Mouse (Mus musculus) forebrain, embryonic 16.5 days (tissue): Measurements from ENCODE around the gene Arhgap10. TPM values are rescaled to one million over a fixed set of nuclear protein-coding genes. Genes with fewer than 3 reads are reported as not detected.
A peak's percentile ranks its signal among the peaks of the same experiment; 100 is the strongest.

Experiments
- ATAC-seq: fragments of 200-750 bp; cut with Nextera tagmentation; 2 replicates; pipeline ENCODE4 v1.8.0; 2017; ENCODE audit warnings: mild to moderate bottlenecking, moderate library complexity
- H3K27ac ChIP-seq: fragments of 300-500 bp; sonication (generic); 2 replicates; pipeline ENCODE4 v1.5.1; 2014; ENCODE audit warnings: low read length, control low read depth
- H3K27me3 ChIP-seq: fragments of 300-500 bp; sonication (generic); replicated peaks from 2 replicates; pipeline ENCODE4 v1.6.1; 2014; ENCODE audit warnings: low read length; ENCODE audit not compliant: control insufficient read depth, insufficient read depth
- H3K36me3 ChIP-seq: fragments of 300-500 bp; sonication (generic); 2 replicates; pipeline ENCODE4 v1.6.1; 2014; ENCODE audit not compliant: control insufficient read depth, insufficient read depth
- H3K4me1 ChIP-seq: fragments of 300-500 bp; sonication (generic); replicated peaks from 2 replicates; pipeline ENCODE4 v1.6.1; 2014; ENCODE audit warnings: low read length; ENCODE audit not compliant: control insufficient read depth, insufficient read depth
- H3K4me2 ChIP-seq: fragments of 300-500 bp; sonication (generic); 2 replicates; pipeline ENCODE4 v1.6.1; 2014; ENCODE audit warnings: mild to moderate bottlenecking, low read length, control low read depth
- H3K4me3 ChIP-seq: fragments of 300-500 bp; sonication (generic); replicated peaks from 2 replicates; pipeline ENCODE4 v1.5.1; 2014; ENCODE audit warnings: mild to moderate bottlenecking, low read length, control low read depth
- H3K9ac ChIP-seq: fragments of 300-500 bp; sonication (generic); replicated peaks from 2 replicates; pipeline ENCODE4 v1.6.1; 2014; ENCODE audit warnings: low read depth, low read length, control low read depth
- H3K9me3 ChIP-seq: fragments of 300-500 bp; sonication (generic); 2 replicates; pipeline ENCODE4 v1.6.1; 2016; ENCODE audit warnings: low read length; ENCODE audit not compliant: control insufficient read depth
- WGBS: fragments of 180-500 bp; shearing (Covaris S2); extraction: QIAGEN DNeasy Blood & Tissue Kit; methylation state at CpG from one replicate; pipeline ENCODE4 v1.1.7; 2014; 5-methylcytosine and 5-hydroxymethylcytosine counted together
- polyA plus RNA-seq: library from polyadenylated mRNA; unstranded; fragments of >200 nt; fragmentation: Nextera tagmentation; extraction: Ambion mirVana; gene quantifications from 2 replicates; pipeline ENCODE4 v1.2.1, GENCODE M21; 2015

Gene Arhgap10
- polyA plus RNA-seq, 1 experiment from 2014 or later, result 3.7 TPM

DNA sequence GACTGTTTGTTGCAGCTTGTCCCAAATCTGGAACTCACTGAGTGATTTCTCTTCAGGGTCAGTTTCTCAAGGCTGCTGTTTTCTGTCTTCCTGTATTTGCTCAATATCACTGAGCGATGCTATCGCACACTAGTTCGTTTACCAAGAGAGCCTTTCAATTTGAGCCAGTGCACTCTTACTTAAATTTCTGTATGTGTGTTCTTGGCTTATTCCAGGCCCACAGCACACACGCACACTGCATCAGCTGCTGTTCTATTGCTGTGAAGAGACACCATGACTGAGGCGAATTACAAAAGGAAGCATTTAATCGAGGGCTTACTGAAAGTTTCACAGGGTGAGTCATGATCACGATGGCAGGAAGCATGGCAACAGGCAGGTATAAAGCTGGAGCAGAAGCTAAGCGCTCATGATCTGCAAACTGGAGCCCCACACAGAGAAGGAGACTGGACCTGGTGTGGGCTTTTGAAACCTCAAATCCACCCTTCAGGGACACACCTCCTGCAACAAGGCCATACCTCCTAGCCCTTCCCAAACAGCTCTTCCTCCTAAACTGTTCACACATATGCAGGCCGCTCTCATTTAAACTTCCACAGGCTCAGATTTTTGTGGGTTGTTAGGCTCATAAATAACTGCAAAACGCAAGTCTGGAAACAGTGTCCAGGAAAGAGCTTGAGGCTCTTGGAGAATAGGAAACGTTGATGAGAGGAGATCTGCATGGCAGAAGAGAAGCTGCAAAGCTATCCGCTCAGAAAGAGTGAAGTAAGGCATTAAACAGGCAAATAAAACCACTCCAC lies 255.3 kb downstream of the Arhgap10 start:
- Histone ChIP-seq H3K27me3 (no peaks in the 10 kb centered on the region), H3K36me3 (no peaks in the 10 kb centered on the region), H3K4me2 (no peak overlapping the region), H3K27ac (no peak overlapping the region), H3K9me3 (no peaks in the 10 kb centered on the region), H3K9ac (no peak overlapping the region), H3K4me3 (no peak overlapping the region), H3K4me1 (no peaks in the 10 kb centered on the region)
- WGBS, result 86% methylated on average over 12 of the region's 12 CpGs
- ATAC-seq, result no peak

DNA sequence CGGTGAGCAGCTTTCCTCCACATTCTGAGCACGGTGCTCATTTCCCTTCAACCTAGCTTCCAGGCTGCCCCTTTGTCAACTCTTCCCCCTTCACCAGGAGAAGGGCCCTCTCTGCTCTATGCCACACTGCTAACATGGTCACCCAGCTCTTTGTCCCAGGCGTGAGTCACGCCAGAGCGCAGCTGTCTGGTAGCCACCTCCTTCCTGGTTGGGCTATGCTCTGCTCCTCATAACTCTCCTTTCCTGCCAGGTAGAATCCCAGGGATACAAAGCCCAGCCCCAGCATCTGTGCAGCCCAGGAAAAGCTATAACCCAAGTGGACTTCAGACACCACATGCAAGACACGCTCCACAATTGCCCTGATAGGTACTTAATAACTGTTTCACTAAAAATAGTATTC lies 256.5 kb downstream of the Arhgap10 start:
- Histone ChIP-seq H3K4me3 (no peak overlapping the region), H3K36me3 (no peaks in the 10 kb centered on the region), H3K9ac (no peak overlapping the region), H3K4me2 (no peak overlapping the region), H3K4me1 (peaks cover 6% of the 10 kb centered on the region), H3K9me3 (no peaks in the 10 kb centered on the region), H3K27ac (no peak overlapping the region), H3K27me3 (no peaks in the 10 kb centered on the region)
- no peak for ATAC-seq
- WGBS, result 94% methylated on average over 6 of the region's 6 CpGs

DNA sequence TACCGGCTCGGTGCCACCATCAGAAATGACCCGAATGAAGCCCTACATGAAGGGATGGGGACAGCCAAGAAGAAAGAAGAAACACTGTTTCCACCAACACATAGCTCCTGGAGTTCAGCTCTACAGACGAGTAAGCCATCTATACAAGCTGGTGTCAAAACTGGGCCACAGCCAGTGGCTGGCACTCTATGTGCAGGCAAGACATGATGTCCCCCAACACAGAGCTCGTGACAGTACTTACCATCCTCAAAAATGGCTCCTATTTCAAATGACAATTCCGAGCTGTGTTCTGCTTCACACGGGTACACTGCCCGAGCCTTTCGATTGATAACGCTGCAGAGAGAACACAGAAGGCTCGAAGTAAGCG lies 260.7 kb downstream of the Arhgap10 start:
- Histone ChIP-seq H3K4me1 (peaks cover 9% of the 10 kb centered on the region), H3K36me3 (no peaks in the 10 kb centered on the region), H3K27me3 (no peaks in the 10 kb centered on the region), H3K9me3 (no peaks in the 10 kb centered on the region), H3K4me2 (no peak overlapping the region), H3K27ac (peak overlapping the region; percentile 48), H3K4me3 (no peak overlapping the region), H3K9ac (no peak overlapping the region)
- WGBS, result 87% methylated on average over 12 of the region's 12 CpGs
- peak; percentile 39; the same call in 1 of the 2 replicates for ATAC-seq

DNA sequence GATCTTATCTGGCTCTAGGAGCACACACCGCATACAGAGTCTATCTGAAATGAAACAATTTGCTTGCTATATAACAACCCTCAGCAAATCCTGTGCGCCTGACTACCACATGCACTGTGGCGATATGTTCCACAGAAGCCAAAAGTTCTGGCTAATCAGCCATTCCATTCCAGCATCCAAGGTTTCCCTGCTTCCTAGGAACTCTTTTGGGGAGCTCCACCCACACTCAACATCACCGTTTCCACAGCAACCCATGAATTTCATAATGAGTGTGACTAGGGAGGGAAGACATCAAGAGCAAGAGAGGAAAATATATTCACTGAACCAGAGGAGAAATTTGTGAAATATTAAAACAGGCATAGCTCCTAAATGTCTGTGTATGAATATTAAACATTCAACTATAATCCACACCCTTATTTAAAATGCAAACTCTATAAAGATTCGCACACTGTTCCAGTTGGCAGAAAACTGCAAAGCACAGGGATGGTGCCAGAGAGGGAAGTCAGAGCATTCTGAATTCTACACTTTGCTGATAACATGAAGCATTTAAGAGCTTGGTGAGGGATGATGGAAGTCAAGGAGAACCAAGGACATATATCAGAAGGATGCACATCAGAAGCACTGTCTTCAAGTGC lies 261.2 kb downstream of the Arhgap10 start:
- Histone ChIP-seq H3K36me3 (no peaks in the 10 kb centered on the region), H3K27ac (peak overlapping the region; percentile 48), H3K27me3 (no peaks in the 10 kb centered on the region), H3K4me3 (no peak overlapping the region), H3K4me2 (no peak overlapping the region), H3K4me1 (peaks cover 9% of the 10 kb centered on the region), H3K9me3 (no peaks in the 10 kb centered on the region), H3K9ac (no peak overlapping the region)
- peak; percentile 87 for ATAC-seq
- 66% methylated on average over 5 of the region's 5 CpGs for WGBS

DNA sequence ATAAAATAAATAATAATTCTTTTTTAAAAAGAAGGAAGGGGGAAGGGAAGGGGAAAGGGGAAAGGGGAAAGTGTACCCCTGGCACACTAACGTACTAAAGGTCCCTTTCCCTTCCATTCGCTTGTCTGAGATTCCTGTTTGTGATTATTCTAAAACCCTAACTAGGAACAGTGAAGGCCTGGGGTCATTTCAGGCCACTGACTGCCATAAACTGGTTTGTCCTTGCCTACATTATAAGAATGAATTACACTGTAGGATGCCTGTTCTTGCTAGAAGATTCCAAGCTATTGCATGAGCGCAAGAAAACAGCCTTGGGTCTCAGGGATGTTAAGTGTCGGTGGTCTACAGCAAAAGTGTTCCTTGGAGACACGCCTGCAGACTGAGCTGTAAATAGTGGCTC lies 263.3 kb downstream of the Arhgap10 start:
- Histone ChIP-seq H3K4me1 (peaks cover 9% of the 10 kb centered on the region), H3K9ac (no peak overlapping the region), H3K27ac (no peak overlapping the region), H3K27me3 (no peaks in the 10 kb centered on the region), H3K4me3 (no peak overlapping the region), H3K36me3 (no peaks in the 10 kb centered on the region), H3K9me3 (no peaks in the 10 kb centered on the region), H3K4me2 (no peak overlapping the region)
- 84% methylated on average over 5 of the region's 5 CpGs for WGBS
- no peak for ATAC-seq

DNA sequence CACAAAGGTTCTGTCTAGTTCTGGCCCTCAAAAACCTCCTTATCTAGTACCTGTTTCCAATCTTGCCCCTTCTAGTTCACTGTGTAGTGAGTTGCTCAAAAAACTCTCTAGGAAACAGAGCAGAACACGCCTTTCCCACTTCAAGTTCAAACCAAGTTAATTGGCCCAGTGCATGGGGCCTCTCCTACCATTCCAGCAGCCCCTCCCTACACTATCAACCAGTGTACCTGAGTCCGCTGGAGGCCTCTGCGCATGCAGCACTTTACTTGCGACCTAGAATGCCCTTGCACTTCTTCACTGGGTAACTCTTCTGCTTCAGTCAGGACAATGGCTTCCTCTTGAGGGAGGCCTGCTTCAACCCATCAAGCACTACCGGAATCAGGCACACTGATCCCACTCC lies 266.6 kb downstream of the Arhgap10 start:
- H3K36me3 ChIP-seq, result no peaks in the 10 kb centered on the region
- no peak overlapping the region for H3K4me2 ChIP-seq
- no peaks in the 10 kb centered on the region for H3K27me3 ChIP-seq
- no peak for ATAC-seq
- H3K4me3 ChIP-seq, result no peak overlapping the region
- H3K27ac ChIP-seq, result no peak overlapping the region
- WGBS, result 98% methylated on average over 5 of the region's 5 CpGs
- H3K9ac ChIP-seq, result no peak overlapping the region
- H3K4me1 ChIP-seq, result peaks cover 2% of the 10 kb centered on the region; the same call in 1 of the 2 replicates
- H3K9me3 ChIP-seq, result no peaks in the 10 kb centered on the region

DNA sequence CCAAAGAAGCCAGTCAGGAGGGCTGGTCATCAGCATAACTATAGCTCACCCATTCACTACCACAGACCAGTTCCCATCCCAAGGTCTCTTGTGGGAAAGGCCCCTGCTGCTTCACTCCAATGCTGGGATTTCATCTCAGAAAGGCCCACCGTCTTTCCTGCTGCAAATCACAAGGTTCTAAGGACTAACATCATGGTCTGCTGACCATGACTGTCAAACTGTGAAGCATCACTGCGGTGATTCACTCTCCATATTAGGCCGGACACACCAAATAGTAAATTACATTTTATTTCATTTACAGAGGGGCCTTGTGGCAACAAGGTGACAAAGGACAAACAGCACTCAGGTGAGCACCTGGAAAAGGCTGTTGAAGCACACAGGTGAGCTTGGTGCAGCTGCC lies 267.7 kb downstream of the Arhgap10 start:
- no peaks in the 10 kb centered on the region for H3K4me1 ChIP-seq
- H3K27ac ChIP-seq, result no peak overlapping the region
- no peaks in the 10 kb centered on the region for H3K9me3 ChIP-seq
- no peak overlapping the region for H3K4me3 ChIP-seq
- H3K27me3 ChIP-seq, result no peaks in the 10 kb centered on the region
- H3K36me3 ChIP-seq, result no peaks in the 10 kb centered on the region
- no peak overlapping the region for H3K9ac ChIP-seq
- 88% methylated on average over 3 of the region's 3 CpGs for WGBS
- no peak overlapping the region for H3K4me2 ChIP-seq
- ATAC-seq, result no peak

DNA sequence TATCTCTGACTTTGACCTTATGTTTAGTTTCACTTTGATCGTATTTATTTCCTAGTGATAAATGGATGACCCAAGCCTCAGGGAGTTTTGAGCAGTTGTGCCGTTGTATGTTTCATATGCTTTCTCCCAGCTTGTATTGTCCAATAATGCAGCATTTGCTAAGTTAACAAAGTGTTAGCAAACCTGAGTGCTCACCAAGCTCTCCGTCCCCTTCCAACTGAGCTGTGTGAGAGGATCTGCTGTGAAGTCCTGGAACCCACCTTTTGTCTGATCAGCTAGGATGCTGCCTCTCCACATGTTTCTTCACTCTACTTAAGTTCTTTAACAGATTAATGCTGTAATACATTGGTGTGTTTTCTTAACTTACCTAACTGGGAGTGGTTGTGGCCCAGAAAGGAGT lies 276.4 kb downstream of the Arhgap10 start:
- no peaks in the 10 kb centered on the region for H3K9me3 ChIP-seq
- no peaks in the 10 kb centered on the region for H3K4me1 ChIP-seq
- H3K27me3 ChIP-seq, result no peaks in the 10 kb centered on the region
- H3K4me3 ChIP-seq, result no peak overlapping the region
- H3K36me3 ChIP-seq, result no peaks in the 10 kb centered on the region
- no peak overlapping the region for H3K4me2 ChIP-seq
- no peak for ATAC-seq
- H3K9ac ChIP-seq, result no peak overlapping the region
- no peak overlapping the region for H3K27ac ChIP-seq
- 89% methylated on average over 3 of the region's 3 CpGs for WGBS

DNA sequence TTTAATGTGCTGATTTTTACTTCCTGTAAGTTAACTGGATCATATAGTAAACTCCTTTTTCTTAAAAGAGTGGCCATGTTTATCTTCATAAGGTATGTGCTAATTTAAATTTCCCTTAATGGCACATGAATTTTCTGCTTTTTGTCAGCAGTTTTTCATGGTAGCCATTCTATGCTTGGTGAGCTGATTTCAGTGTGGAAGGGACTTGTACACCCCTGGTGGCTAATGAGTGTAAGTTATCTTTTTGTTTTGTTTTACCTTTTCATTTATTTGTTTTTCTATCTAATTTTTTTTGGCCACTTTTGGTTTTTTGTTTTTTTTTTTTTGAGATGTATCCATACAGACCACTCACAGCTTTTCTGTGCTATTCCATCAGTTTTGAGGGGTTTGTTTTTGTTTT lies 278.3 kb downstream of the Arhgap10 start:
- Histone ChIP-seq H3K9ac (no peak overlapping the region), H3K4me3 (no peak overlapping the region), H3K27ac (no peak overlapping the region), H3K4me2 (no peak overlapping the region), H3K4me1 (no peaks in the 10 kb centered on the region), H3K27me3 (no peaks in the 10 kb centered on the region), H3K9me3 (no peaks in the 10 kb centered on the region), H3K36me3 (no peaks in the 10 kb centered on the region)
- no peak for ATAC-seq
